Mouse (Mus musculus): ENCODE measurements at regions not wholly inside any gene's neighbourhood (a gene's known extent, or its start where the extent isn't known, plus 50 kb on each side); places are given as distances from the start of the nearest gene placed in this dataset.
A peak's percentile ranks its signal among the peaks of the same experiment; 100 is the strongest.

GRCm38 (mm10) chrX:145672776-145673175 lies 167.8 kb upstream of the Amot start:
- peak; percentile 2 for DNase-seq (ENCODE audit: low spot score)

DNA sequence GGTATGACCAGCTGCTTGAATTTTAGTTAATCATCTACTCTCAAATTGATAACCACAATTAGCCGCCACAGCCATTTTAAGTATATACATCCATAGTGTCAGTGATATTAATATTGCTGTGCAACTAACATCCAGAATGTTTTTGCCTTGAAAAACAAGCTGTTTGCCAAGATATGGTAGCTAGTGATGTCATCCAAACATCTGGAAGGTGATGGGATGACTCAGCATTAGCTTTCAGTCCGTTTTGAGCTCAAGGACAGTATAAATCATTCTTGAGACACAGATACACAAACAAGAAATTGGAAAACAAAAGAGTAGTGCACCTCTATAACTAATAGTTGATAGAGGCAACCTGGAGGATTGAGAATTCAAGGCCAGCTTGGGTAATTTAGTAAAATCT lies 146.7 kb upstream of the Amot start:
- DNase-seq (ENCODE audit: low spot score), result no peak

DNA sequence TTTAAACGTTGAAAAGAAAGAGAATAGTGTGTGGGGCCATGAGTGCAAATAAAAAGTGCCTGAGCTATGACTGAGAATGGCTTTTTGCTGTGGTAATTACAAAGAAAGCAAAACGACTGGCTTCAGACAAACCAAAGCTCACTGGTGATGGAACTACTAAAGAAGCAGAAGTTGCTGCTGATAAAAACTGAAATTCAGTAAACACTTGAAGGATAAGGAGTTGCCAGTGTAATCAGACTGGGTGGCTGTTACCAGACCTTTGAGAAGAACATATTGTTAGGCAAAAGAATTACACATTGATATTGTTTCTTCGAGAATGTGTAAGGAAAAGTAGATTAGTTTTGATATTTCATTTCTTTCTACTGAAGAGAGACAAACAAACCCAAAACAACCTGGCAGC lies 114.7 kb upstream of the Amot start:
- DNase-seq (ENCODE audit: low spot score), result no peak

- DNase-seq (ENCODE audit: low spot score), result no peak
These were observed 97.1 kb upstream of the Amot start for GRCm38 (mm10) chrX:145602085-145602484.

DNA sequence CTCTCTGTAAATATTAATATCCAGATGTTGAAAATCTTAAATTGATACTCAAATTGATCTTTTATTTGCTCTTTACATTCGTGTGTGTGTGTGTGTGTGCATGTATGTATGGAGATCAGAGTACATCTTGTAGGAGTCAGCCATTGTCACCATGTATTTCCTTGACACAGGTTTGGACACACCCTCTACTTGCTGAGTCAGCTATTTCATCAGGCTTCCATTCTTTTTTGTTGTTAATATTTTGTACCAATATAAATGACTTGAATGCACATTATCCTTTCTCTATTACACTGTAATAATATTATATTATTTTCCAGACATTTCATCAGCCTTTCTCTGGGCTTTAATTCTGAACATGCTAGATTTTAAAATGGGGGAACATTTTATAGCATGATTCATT lies 85.8 kb upstream of the Amot start:
- DNase-seq (ENCODE audit: low spot score), result no peak

GRCm38 (mm10) chrX:145567528-145567927 lies 62.5 kb upstream of the Amot start:
- no peak for DNase-seq (ENCODE audit: low spot score)

- no peak for DNase-seq (ENCODE audit: low spot score)
These were observed 62.1 kb upstream of the Amot start for GRCm38 (mm10) chrX:145567073-145567472.

GRCm38 (mm10) chrX:145558881-145559280 lies 53.9 kb upstream of the Amot start:
- DNase-seq (ENCODE audit: low spot score), result no peak

Measured in layer of hippocampus, adult 9-10 months (tissue).